Mouse (Mus musculus): ENCODE measurements around the gene Hk1.

The Hk1 gene

GRCm38 (mm10) chr10:62237205-62237604 lies 142.5 kb downstream of the Hk1 start:
- TF ChIP-seq GATA4 (IDR thresholded peaks at IDR 0.05; ENCODE audit: insufficient replicate concordance, low read length) = no peak

GRCm38 (mm10) chr10:62236165-62236564 lies 143.5 kb downstream of the Hk1 start:
- no peak for TF ChIP-seq GATA4 (IDR thresholded peaks at IDR 0.05; ENCODE audit: insufficient replicate concordance, low read length)

- no peak for TF ChIP-seq GATA4 (IDR thresholded peaks at IDR 0.05; ENCODE audit: insufficient replicate concordance, low read length)
Measured at GRCm38 (mm10) chr10:62231811-62232210, 147.9 kb downstream of the Hk1 start.

- no peak for TF ChIP-seq GATA4 (IDR thresholded peaks at IDR 0.05; ENCODE audit: insufficient replicate concordance, low read length)
Measured at GRCm38 (mm10) chr10:62231395-62231732, 148.3 kb downstream of the Hk1 start.

- TF ChIP-seq GATA4 (IDR thresholded peaks at IDR 0.05; ENCODE audit: insufficient replicate concordance, low read length) = peak; percentile 26; the same call in 1 of the 2 replicates
Measured at GRCm38 (mm10) chr10:62230708-62231394, 148.9 kb downstream of the Hk1 start, which contains the start of gene Tspan15. Tspan15 (minus strand) TSS chr10:62231251.

GRCm38 (mm10) chr10:62228126-62228525 lies 151.6 kb downstream of the Hk1 start:
- TF ChIP-seq GATA4 (IDR thresholded peaks at IDR 0.05; ENCODE audit: insufficient replicate concordance, low read length) = no peak

- TF ChIP-seq GATA4 (IDR thresholded peaks at IDR 0.05; ENCODE audit: insufficient replicate concordance, low read length) = no peak
Measured at GRCm38 (mm10) chr10:62225839-62226238, 153.9 kb downstream of the Hk1 start.

GRCm38 (mm10) chr10:62224231-62224630 lies 155.5 kb downstream of the Hk1 start:
- TF ChIP-seq GATA4 (IDR thresholded peaks at IDR 0.05; ENCODE audit: insufficient replicate concordance, low read length) = no peak

- TF ChIP-seq GATA4 (IDR thresholded peaks at IDR 0.05; ENCODE audit: insufficient replicate concordance, low read length) = no peak
Measured at GRCm38 (mm10) chr10:62222777-62223176, 156.9 kb downstream of the Hk1 start.

- no peak for TF ChIP-seq GATA4 (IDR thresholded peaks at IDR 0.05; ENCODE audit: insufficient replicate concordance, low read length)
Measured at GRCm38 (mm10) chr10:62221647-62222046, 158.1 kb downstream of the Hk1 start.

- no peak for TF ChIP-seq GATA4 (IDR thresholded peaks at IDR 0.05; ENCODE audit: insufficient replicate concordance, low read length)
Measured at GRCm38 (mm10) chr10:62220732-62221514, 158.8 kb downstream of the Hk1 start.

Data from liver, adult (tissue).